Mouse (Mus musculus) embryo, embryonic 10 days (tissue): ENCODE data around the gene Paqr3.

ENCODE experiments used
- DNase-seq: peaks from one replicate; pipeline ENCODE4 v3.0.0-alpha.2; 2015; ENCODE audit warnings: low spot score

Paqr3 gene

GRCm38 (mm10) chr5:97084541-97084940, 26.9 kb downstream of the Paqr3 start:
- no peak for DNase-seq

DNA sequence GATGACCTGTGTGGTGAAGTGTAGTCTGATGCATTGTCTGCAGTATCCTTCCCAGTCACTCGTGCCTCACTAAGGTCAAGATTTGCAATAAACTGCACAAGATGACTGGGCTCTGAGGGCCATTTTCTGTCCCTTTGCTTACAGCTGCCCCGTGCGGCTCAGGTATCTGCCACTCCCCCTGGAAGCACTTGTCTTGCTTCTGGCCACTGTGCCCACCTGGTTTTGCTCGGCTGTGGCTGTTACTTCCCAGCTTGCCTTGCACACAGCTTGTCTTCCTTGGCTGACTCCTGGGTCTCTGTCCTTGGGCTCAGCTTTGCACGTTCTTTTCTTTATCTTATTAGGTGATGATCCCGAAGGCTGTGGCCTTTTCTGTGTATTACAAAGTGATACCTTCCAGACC, 27.7 kb downstream of the Paqr3 start:
- no peak for DNase-seq

DNA sequence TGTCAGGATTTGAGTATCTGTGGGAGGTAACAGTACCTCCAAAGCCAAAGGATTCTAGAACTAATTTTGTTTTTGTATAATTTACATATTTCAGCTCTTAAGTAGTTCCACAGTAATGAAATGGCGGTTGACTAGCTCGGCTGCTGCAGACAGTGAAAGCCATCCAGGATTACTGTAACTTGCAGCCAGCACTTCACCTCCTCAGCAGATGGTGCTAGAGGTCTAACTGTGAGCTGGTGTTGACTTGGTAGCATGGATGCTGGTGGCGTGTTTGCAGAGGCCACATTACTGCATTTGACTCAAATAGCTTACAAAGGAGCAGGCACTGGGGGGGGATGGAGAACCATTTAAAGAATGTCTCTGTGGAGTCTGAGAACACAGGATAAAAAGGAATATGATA, 29.9 kb downstream of the Paqr3 start:
- peak; percentile 36 for DNase-seq

GRCm38 (mm10) chr5:97078641-97079040, 32.8 kb downstream of the Paqr3 start:
- DNase-seq, result no peak

DNA sequence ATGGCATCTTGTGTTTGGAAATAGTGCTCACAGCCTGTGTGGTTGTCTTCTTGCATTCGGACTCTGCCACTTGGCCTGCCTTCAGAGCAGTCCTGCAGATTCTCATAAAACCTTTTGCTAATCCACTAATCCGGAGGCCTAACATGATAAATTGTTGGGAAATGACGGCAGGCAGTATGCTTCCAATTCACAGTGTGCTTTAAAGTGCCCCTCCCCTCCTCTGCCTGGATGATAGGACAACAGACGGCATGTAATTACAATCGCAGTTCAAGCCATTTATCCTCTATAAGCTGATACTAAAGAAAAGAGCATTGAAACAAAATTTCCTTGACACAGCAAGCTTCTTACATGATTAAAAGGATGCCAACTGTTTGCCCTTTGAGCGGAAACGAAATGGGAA, 33.7 kb downstream of the Paqr3 start:
- DNase-seq, result no peak

- no peak for DNase-seq
Observed at GRCm38 (mm10) chr5:97076167-97076566, 35.2 kb downstream of the Paqr3 start.

- no peak for DNase-seq
Observed at GRCm38 (mm10) chr5:97075476-97076151, 35.8 kb downstream of the Paqr3 start.

- no peak for DNase-seq
Observed at GRCm38 (mm10) chr5:97065746-97066145, 45.6 kb downstream of the Paqr3 start.

- DNase-seq, result peak; percentile 22
Observed at GRCm38 (mm10) chr5:97062041-97062440, 49.4 kb downstream of the Paqr3 start.

DNA sequence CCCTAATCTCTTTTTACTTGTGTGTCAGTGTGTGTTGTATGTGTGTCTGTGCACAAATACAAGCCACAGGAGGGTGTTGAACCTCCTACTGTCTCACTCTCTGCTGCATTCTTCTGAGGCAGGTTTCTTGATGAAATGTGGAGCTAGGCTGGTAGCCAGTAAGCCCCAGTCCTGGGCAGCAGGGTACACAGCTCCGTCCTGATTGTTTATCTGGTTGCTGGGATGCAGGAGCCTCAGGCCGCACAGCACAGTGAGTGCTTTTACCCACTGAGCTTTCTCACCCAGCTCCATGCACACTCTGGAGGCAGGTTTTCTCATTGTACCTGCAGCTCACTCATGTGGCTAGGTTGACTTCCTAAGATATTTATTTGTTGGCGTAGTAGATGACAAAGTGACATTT, 50.5 kb downstream of the Paqr3 start:
- DNase-seq, result no peak

DNA sequence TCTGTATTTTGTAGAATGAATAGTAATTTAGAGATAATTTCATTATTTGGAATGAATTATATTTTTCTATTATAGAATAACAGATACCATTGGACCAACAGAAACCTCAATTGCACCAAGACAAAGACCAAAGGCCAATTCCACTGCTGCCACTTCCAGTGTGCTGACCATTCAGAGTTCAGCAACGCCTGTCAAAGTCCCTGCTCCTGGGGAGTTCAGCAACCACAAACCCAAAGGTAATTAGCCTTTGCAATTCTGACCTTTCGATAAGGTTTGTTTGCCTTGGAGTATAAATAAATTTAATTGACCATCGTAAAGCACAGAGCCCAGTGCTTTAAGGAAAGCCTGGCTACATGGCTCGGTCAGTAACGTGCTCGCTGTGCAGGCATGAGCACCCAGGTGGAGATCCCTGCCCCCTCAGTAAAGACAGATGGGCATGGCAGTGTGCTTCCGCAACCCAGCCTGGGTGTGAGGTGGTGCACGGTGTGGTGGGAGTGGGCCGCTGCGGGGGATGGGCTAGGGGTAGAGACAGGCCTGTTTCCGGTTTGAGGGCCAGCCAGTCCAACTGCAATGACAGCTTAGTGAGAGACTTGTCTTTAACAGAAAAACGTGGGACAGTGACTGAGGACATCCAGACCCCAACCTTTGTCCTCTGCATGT, 54.5 kb downstream of the Paqr3 start:
- DNase-seq, result no peak

DNA sequence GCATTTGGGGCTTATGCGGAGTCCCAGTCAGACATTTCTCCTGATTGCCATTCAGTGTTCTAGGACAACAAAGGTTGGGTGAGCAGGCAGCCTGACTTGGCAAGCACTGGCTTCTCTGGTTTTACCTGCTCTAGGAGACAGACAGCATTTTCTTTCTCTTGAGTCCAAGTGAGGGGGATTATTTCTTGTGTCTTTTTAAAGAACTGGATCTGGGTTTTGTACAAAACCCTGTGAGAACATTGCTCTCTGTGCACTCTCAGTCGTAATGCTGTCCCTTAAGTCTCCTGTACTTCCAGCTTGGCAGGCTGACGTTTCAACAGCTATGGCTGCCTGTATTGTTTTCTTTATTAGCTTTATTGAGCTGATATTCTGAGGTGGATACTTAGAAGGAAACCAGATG, 55.0 kb downstream of the Paqr3 start:
- no peak for DNase-seq

- DNase-seq, result peak; percentile 69
Observed at GRCm38 (mm10) chr5:97055511-97056068, 55.8 kb downstream of the Paqr3 start.

- DNase-seq, result no peak
Observed at GRCm38 (mm10) chr5:97054801-97055200, 56.6 kb downstream of the Paqr3 start.

- DNase-seq, result no peak
Observed at GRCm38 (mm10) chr5:97054166-97054565, 57.2 kb downstream of the Paqr3 start.

- DNase-seq, result no peak
Observed at GRCm38 (mm10) chr5:97048905-97049304, 62.5 kb downstream of the Paqr3 start.

DNA sequence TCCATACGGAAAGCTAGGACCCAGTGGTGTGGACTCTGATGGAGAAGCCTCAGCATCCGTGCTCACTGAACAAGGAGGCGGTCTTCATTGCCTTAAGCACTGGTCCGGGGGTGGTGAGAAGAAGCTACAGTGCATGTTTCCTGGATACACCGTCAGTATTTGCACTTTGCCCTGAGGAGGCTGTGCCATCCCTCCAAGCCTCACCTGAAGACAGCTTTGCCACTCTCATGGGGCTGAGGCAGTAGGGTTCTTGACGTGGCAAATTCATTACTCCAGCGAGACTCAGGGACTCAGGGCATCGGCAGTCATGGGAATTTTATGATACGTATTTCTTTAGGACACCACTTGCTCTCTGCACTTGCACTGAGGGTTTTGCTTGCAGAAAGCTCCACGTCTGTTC, 64.7 kb downstream of the Paqr3 start:
- no peak for DNase-seq

DNA sequence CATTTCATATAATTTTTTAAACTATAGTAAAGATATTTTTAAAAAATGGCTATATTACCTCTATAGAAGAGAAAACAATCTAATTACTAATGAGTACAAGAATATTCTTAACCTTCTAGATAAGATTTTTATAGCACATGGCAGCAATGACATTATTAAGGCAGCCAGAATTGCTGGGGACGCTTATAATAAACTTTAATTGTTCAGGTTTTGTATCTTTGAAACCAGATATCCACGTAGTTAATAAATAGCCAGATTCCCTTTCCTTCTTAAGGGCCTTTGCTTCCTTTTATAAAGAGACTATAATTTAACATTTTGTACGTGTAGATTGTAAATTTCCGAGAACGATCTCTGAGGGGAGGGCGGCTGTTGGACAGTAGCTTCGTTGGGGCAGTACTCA, 66.1 kb downstream of the Paqr3 start:
- DNase-seq, result no peak
